Mouse (Mus musculus) central nervous system, embryonic 14 days (tissue): ENCODE measurements around the gene Tacstd2. TPM values are rescaled to one million over a fixed set of nuclear protein-coding genes. Genes with fewer than 3 reads are reported as not detected.

Source experiments
- polyA plus RNA-seq: library from polyadenylated mRNA; depleted of rRNA; stranded (reverse); fragments of >200 nt; gene quantifications from 2 replicates; pipeline ENCODE4 v1.2.3, GENCODE M21; 2012; rRNA removed

Tacstd2 gene
- polyA plus RNA-seq = 1.00 and 8.1 TPM in 2 replicates

DNA sequence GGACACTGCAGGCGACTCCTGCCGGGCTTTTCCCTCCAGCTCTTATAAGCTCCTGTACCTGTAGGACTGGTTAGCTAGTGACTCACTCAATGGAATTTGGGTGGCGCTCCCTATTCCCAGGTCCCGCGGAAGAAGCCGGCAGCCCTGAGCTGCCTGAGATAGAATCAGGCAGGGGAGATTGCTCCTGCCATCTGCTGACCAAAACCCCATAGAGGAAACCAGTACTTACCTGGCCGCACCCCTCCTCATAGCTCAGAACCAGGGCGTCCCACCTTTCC, at the start of gene Tacstd2:
TSS of gene Tacstd2 (minus strand) at position 20 of the 278 bp plus-strand sequence.

DNA sequence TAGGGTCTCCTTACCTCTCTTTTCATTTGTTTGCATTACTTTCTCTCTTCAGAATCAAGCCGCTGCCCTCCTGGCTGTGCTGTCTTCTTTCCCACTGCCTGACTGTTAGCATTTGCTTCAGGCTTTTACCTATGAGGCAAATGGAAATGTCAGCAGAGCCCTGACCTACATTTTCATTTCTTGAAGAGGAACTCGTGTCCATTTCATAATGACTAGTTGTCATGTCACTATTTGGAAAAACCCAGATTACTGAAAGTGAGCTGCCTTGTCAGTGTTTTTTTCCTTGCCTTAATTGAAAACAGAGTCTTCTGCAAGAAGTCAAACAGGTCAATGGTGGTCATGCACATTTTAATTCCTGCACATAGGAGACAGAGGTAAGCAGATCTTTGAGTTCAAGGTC, 43.8 kb downstream of the Tacstd2 start, which contains the start of gene Il23r:
TSS of gene Il23r (minus strand) at position 101 of the 400 bp plus-strand sequence.

Other genes starting within 250 kb of the Tacstd2 start
- gene Il12rb2, start 159.6 kb downstream of the Tacstd2 start, polyA plus RNA-seq = 0.18 and 0.30 TPM in 2 replicates
- 0.04 TPM in 1 of 2 replicates, not detected in the other for gene Il23r, start 43.9 kb downstream of the Tacstd2 start, polyA plus RNA-seq